Mouse (Mus musculus) heart, embryonic 11.5 days (tissue): ENCODE results near the gene Kif11. TPM values are rescaled to one million over a fixed set of nuclear protein-coding genes. Genes with fewer than 3 reads are reported as not detected.

ENCODE experiments used
- ATAC-seq: fragments of 200-750 bp; cut with Nextera tagmentation; replicated peaks from 2 replicates; pipeline ENCODE4 v1.8.0; 2017; ENCODE audit warnings: moderate library complexity; ENCODE audit not compliant: insufficient number of reproducible peaks, low FRiP score, low TSS enrichment
- H3K27ac ChIP-seq: fragments of 300-500 bp; sonication (generic); 2 replicates; pipeline ENCODE4 v1.5.1; 2014; ENCODE audit warnings: mild to moderate bottlenecking, low read depth, low read length
- H3K27me3 ChIP-seq: fragments of 300-500 bp; sonication (generic); 2 replicates; pipeline ENCODE4 v1.6.1; 2014; ENCODE audit warnings: mild to moderate bottlenecking, low read length, mixed read lengths; ENCODE audit not compliant: control insufficient read depth, insufficient read depth
- H3K36me3 ChIP-seq: fragments of 300-500 bp; sonication (generic); 2 replicates; pipeline ENCODE4 v1.6.1; 2014; ENCODE audit warnings: mild to moderate bottlenecking, low read length, moderate library complexity, mixed read lengths; ENCODE audit not compliant: control insufficient read depth, insufficient read depth
- H3K4me1 ChIP-seq: fragments of 300-500 bp; sonication (generic); 2 replicates; pipeline ENCODE4 v1.6.1; 2014; ENCODE audit warnings: low read length; ENCODE audit not compliant: control insufficient read depth, insufficient read depth
- H3K4me2 ChIP-seq: fragments of 300-500 bp; sonication (generic); 2 replicates; pipeline ENCODE4 v1.6.1; 2014; ENCODE audit warnings: mild to moderate bottlenecking, moderate library complexity
- H3K4me3 ChIP-seq: fragments of 300-500 bp; sonication (generic); 2 replicates; pipeline ENCODE4 v1.5.1; 2014; ENCODE audit warnings: low read depth, low read length
- H3K9ac ChIP-seq: fragments of 300-500 bp; sonication (generic); 2 replicates; pipeline ENCODE4 v1.6.1; 2014; ENCODE audit warnings: mild to moderate bottlenecking, low read depth, low read length, moderate library complexity
- H3K9me3 ChIP-seq: fragments of 300-500 bp; sonication (generic); replicated peaks from 2 replicates; pipeline ENCODE4 v1.6.1; 2016; ENCODE audit warnings: low read length; ENCODE audit not compliant: control insufficient read depth
- WGBS: fragments of 180-500 bp; shearing (Covaris S2); extraction: QIAGEN DNeasy Blood & Tissue Kit; methylation state at CpG from one replicate; pipeline ENCODE4 v1.1.7; 2014; ENCODE audit not compliant: insufficient replicate concordance; 5-methylcytosine and 5-hydroxymethylcytosine counted together
- polyA plus RNA-seq: library from polyadenylated mRNA; unstranded; fragments of >200 nt; fragmentation: Nextera tagmentation; extraction: Ambion mirVana; gene quantifications from 2 replicates; pipeline ENCODE4 v1.2.1, GENCODE M21; 2014

Gene Kif11
- polyA plus RNA-seq, 1 experiment from 2014 or later, result 54.1 TPM

DNA sequence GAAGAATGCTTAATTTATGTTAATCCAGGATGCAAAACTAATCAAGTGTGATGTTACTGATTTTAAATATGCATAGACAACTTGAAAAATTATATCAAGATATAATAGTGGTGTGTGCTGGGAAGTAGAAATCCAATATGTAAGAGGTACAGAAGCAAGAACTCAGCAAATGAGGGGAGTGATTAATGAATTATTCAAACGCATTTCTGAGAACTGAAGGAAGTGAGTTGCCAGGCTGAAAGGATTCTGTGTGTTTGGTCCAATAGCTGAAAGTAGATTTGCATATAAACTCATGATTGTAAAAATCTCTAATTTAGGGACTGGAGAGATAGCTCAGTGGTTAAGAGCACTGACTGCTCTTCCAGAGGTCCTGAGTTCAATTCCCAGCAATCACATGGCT is 7.2 kb upstream of the Kif11 start:
- Histone ChIP-seq H3K9ac (no peak overlapping the region), H3K36me3 (no peaks in the 10 kb centered on the region), H3K4me3 (no peak overlapping the region), H3K4me2 (no peak overlapping the region), H3K9me3 (no peaks in the 10 kb centered on the region), H3K4me1 (no peaks in the 10 kb centered on the region), H3K27ac (no peak overlapping the region), H3K27me3 (no peaks in the 10 kb centered on the region)
- 73% methylated on average over 1 of the region's 1 CpGs for WGBS
- no peak for ATAC-seq

DNA sequence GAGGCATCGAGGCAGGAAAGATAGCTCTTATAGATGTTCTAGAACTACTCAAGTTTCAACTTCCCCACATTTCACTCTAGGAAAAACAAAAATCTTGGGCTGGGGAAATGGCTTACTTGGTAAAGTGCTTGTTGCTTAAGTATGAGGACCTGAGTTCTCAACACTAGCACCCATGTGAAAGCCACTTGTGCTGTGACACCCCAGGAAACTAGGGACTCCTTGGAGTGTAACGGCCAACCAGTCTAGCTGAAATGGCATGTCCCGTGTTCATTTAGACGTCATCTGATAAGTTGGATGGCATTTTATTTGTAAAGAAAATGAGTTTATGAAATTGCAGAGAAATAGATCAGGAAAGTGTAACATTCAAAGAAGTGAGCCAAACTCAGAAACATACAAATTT is 6.3 kb upstream of the Kif11 start:
- Histone ChIP-seq H3K27ac (no peak overlapping the region), H3K4me1 (no peaks in the 10 kb centered on the region), H3K9me3 (no peaks in the 10 kb centered on the region), H3K4me2 (no peak overlapping the region), H3K36me3 (no peaks in the 10 kb centered on the region), H3K27me3 (no peaks in the 10 kb centered on the region), H3K9ac (no peak overlapping the region), H3K4me3 (no peak overlapping the region)
- WGBS, result 85% methylated on average over 4 of the region's 4 CpGs
- ATAC-seq, result no peak

DNA sequence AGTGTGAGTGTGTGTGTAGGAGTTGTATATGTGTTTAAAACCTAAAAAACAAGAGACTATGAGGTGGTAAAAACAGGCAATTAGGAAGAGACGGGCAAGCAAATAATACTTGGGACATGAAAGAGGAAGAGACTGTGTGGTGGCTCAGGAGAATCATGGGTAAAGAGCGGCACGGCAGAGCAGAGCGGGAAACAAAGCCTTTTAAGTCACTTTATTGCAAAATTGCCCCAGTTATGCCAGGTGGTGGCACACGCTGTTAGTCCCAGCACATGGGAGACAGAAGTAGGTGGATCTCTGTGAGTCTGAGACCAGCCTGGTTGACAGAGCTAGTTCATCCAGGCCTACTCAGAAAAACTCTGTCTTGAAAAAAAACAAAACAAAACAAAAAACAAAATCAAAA is 5.8 kb upstream of the Kif11 start:
- WGBS, result 79% methylated on average over 5 of the region's 5 CpGs
- Histone ChIP-seq H3K36me3 (no peaks in the 10 kb centered on the region), H3K9ac (no peak overlapping the region), H3K27me3 (no peaks in the 10 kb centered on the region), H3K4me1 (no peaks in the 10 kb centered on the region), H3K27ac (no peak overlapping the region), H3K9me3 (no peaks in the 10 kb centered on the region), H3K4me2 (no peak overlapping the region), H3K4me3 (no peak overlapping the region)
- ATAC-seq, result no peak

DNA sequence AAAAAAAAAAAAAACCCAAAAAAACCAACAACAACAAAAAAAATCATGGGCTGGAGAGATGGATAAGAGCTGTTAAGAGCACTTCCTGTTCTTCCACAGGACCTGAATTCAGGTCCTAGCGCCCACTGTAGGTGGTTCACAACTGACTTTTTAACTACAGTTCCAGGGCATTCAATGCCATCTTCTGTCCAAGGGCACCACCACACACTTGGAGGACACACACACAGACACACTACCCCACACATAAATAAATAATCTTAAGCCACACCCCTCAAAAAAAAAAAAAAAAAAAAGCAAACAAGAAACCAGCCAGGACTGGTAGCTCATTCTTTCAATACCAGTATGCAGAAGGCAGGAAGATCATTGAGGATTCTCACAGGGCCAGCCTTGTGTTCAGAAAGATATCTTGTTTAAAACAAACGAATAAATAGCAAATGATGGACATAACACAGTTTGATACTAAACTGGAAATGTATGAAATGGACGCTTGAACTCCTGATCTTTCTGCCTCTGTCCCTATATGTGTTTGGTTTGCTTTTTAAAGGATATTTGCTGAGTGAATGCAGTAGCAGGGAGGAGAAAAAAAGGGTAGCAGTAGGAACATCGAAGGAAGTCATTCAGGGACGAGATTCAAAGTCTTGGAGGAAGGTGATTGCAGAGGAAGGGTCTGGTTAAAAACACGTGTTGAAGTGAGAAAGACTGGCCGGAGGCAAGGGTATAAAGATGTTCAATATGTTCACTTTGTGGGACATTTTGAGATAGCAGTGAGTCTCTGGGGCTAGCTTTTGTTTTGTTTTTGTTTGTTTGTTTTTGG is 1.1 kb upstream of the Kif11 start:
- WGBS, result 17% methylated on average over 7 of the region's 7 CpGs

DNA sequence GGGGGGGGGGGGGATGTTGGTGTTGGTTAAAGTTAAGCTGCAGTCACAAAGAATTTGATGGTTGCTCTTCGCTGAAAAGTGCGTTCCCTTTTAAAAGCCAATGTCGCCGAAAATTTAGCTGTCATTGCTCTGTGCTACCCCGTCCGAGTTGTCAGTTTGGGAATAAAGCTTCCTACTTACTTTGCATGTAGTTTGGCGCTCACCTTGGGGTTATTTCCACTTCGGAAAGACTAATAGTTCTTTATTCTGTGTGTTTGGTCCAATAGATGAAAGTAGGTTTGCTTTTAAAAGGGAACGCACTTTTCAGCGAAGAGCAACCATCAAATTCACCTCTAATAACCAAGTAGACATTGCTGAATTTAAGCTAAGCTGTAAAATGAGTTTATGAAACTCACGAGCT is 638 bp downstream of the Kif11 start:
- Histone ChIP-seq H3K27me3 (no peaks in the 10 kb centered on the region), H3K27ac (no peak overlapping the region), H3K36me3 (no peaks in the 10 kb centered on the region), H3K4me3 (peak overlapping the region; percentile 86), H3K9ac (peak overlapping the region; percentile 90), H3K4me1 (no peaks in the 10 kb centered on the region), H3K4me2 (peak overlapping the region; percentile 79), H3K9me3 (no peaks in the 10 kb centered on the region)
- 2% methylated on average over 11 of the region's 11 CpGs for WGBS
- ATAC-seq, result no peak

More for the DNA sequence above, 1.1 kb upstream of the Kif11 start:
- no peaks in the 10 kb centered on the region for H3K27me3 ChIP-seq
- H3K36me3 ChIP-seq, result no peaks in the 10 kb centered on the region
- H3K4me1 ChIP-seq, result no peaks in the 10 kb centered on the region
- peak overlapping the region; percentile 90 for H3K9ac ChIP-seq
- ATAC-seq, result no peak
- H3K4me2 ChIP-seq, result peak overlapping the region; percentile 79
- no peaks in the 10 kb centered on the region for H3K9me3 ChIP-seq
- peak overlapping the region; percentile 86 for H3K4me3 ChIP-seq
- peak overlapping the region; percentile 96 for H3K27ac ChIP-seq

DNA sequence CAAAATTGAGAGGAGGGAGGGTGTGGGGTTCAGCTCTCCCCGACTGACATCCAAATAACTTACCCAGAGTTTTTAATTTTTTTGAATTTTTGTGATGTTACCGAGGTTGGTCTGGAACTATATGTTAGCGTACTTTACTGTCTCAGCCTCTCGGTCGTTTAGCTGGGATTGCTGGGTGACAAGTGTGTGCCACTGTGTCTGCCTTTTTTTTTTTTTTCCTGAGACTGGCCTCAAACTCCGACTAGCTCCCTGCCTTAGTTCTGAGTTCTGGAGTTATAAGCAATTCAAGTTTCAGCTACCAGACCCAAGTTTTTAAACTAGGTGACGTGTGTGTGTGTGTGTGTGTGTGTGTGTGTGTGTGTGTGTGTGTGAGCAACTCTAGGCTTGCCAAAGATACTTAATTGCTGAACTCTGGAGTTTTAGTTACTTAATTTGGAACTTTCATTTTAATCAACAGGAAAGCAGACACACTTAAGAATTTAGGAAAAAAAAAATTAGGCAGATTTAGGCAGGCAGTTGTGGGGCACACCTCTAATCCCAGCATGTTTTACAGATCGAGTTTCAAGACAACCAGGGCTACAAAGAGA is 1.3 kb downstream of the Kif11 start:
- H3K4me3 ChIP-seq, result peak overlapping the region; percentile 86
- H3K9ac ChIP-seq, result peak overlapping the region; percentile 90
- H3K27me3 ChIP-seq, result no peaks in the 10 kb centered on the region
- no peaks in the 10 kb centered on the region for H3K9me3 ChIP-seq
- ATAC-seq, result no peak
- 24% methylated on average over 8 of the region's 8 CpGs for WGBS
- peak overlapping the region; percentile 79 for H3K4me2 ChIP-seq
- no peaks in the 10 kb centered on the region for H3K36me3 ChIP-seq
- no peaks in the 10 kb centered on the region for H3K4me1 ChIP-seq
- no peak overlapping the region for H3K27ac ChIP-seq

DNA sequence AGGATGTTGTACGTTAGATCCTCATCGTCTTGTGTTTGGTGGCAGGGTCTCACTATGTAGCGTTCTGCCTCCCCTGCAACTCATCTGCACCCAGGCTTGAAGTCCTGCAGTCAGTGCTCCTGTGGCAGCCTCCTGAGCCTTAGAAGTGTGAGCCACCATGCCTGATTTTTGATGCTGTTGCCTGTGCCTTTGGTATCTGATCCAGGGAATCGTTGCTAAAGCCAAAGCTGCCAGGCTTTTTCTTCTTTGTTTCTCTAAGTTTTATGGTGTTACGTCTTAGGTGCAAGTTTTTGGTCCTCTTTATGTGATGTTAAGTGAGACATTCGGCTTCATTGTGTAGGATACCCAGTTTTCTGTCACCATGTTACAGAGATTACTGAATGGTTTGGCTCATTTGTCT is 2.6 kb downstream of the Kif11 start:
- no peak overlapping the region for H3K9ac ChIP-seq
- H3K4me1 ChIP-seq, result no peaks in the 10 kb centered on the region
- H3K36me3 ChIP-seq, result no peaks in the 10 kb centered on the region
- H3K27ac ChIP-seq, result no peak overlapping the region
- ATAC-seq, result no peak
- H3K9me3 ChIP-seq, result no peaks in the 10 kb centered on the region
- H3K4me3 ChIP-seq, result no peak overlapping the region
- H3K4me2 ChIP-seq, result no peak overlapping the region
- 83% methylated on average over 6 of the region's 6 CpGs for WGBS
- no peaks in the 10 kb centered on the region for H3K27me3 ChIP-seq

DNA sequence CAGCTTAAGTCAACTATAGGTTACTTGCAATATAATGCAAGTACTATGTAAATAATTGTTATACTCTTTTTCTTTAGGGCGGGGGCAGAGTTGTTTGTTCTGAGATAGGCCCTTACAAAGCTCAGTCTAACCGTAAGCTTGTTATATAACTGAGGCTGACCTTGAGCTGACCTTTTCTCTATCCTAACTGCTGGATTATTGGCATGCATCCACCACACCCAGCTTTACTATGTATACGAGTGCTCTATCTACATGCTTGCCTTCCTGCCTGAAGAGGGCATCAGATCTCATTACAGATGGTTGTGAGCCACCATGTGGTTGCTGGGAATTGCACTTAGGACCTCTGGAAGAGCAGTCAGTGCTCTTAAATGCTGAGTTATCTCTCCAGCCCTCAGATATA is 9.9 kb downstream of the Kif11 start:
- no peak for ATAC-seq
- Histone ChIP-seq H3K27me3 (no peaks in the 10 kb centered on the region), H3K9me3 (no peaks in the 10 kb centered on the region), H3K27ac (no peak overlapping the region), H3K4me1 (no peaks in the 10 kb centered on the region), H3K4me3 (no peak overlapping the region), H3K4me2 (no peak overlapping the region), H3K36me3 (peaks cover 13% of the 10 kb centered on the region), H3K9ac (no peak overlapping the region)
- WGBS, result 81% methylated on average over 3 of the region's 3 CpGs

DNA sequence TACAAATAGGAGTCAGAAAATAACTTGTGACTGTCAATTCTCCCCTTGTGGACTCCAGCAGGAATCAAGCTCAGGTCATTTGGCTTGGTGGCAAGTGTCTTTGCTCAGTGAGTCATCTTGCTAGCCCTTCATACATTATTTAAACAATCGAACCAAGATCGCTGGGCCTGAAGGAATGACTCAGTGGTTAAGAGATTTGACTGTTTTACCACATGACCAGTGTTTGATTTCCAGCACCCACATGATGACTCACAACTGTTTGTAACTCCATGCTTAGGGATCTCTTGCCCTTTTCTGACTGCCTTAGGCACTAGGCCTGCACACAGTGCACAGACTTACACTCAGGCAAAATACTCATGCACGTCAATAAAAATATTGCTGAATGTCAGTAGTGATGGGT is 15.7 kb downstream of the Kif11 start:
- no peak for ATAC-seq
- H3K36me3 ChIP-seq, result peaks cover 29% of the 10 kb centered on the region
- 93% methylated on average over 3 of the region's 3 CpGs for WGBS

More for the DNA sequence above, 15.7 kb downstream of the Kif11 start:
- H3K9ac ChIP-seq, result no peak overlapping the region
- no peaks in the 10 kb centered on the region for H3K9me3 ChIP-seq
- H3K27me3 ChIP-seq, result no peaks in the 10 kb centered on the region
- H3K27ac ChIP-seq, result no peak overlapping the region
- H3K4me2 ChIP-seq, result no peak overlapping the region
- H3K4me1 ChIP-seq, result no peaks in the 10 kb centered on the region
- H3K4me3 ChIP-seq, result no peak overlapping the region
